Mouse (Mus musculus) ovary, postnatal 14 days (tissue): ENCODE measurements around the gene Slc5a5.
"Not testable (repeated sequence)": the region's sequence is repeated elsewhere in the genome, so short reads cannot be mapped to it uniquely, and the experiment has no call there.

ENCODE experiments used
- DNase-seq: peaks from one replicate; pipeline ENCODE4 v3.0.0; 2022; ENCODE audit warnings: low spot score

Slc5a5 gene

GRCm38 (mm10) chr8:70902211-70902610, 9.7 kb upstream of the Slc5a5 start:
- no peak for DNase-seq

GRCm38 (mm10) chr8:70900872-70901387, 8.4 kb upstream of the Slc5a5 start:
- no peak for DNase-seq

GRCm38 (mm10) chr8:70899226-70899625, 6.7 kb upstream of the Slc5a5 start:
- DNase-seq: no peak

DNA sequence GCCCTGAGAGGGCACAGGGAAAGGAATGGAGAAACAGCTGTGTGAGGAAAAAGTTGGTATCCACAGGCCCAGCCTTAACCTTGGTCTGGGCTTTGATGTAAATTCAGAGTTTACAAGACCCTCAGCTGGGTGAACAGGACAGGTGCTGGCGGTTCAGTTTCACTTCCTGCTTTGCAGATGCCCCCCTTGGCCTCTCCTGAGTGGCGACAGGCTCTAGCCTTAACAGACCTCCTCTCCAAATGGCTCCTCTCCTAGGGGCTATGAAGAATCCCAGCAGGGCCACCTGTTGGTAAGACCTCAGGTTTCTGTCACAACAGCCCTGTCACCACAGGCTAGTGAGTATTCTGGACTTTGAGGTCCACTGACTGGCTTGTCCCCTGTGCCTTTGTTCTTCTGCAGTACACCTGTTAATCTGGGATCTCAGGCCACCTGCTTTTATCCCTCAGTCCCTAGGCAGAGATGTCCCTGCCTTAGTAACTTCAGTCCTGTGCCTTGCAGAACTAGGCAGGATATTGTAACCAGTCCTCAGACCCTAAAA, 6.2 kb upstream of the Slc5a5 start:
- no peak for DNase-seq

- DNase-seq: peak; percentile 82
These were observed 5.3 kb upstream of the Slc5a5 start for GRCm38 (mm10) chr8:70897681-70898413.

GRCm38 (mm10) chr8:70897021-70897680, 4.6 kb upstream of the Slc5a5 start, which contains the start of gene Rpl18a:
Rpl18a (minus strand) TSS chr8:70897412.
- peak; percentile 80 for DNase-seq

GRCm38 (mm10) chr8:70896316-70897020, 3.9 kb upstream of the Slc5a5 start:
- no peak for DNase-seq

DNA sequence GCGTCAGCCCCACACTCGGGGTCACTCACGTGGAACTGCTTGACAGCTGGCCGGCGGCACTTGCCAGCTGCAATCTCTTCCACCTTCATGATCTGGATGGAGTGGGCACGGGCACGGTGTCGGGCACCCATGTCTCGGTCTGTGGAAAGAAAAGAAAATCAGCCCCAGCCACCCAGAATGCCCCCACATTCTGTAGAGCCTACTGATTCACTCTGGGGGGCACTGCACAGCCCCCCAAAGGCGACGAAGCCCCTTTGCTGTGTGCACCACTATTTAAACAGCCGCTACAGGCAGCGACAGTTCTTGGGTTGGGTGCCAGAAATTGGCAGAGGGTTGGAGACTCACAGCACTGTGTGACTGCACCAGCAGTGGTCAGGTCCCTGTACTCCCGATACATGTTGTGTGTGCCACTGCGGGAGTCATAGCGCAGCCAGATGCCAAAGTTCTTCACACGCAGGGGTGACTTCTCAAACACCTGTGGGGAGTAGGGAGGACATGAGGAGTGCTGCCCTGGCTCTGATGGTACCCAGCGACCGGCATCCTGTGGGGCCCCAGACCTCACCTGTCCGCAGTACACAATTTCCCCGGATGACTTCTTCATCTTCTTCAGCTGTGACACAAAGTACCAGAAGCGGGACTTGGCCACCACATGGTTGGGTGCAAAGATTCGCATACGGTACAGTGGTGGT, 3.2 kb upstream of the Slc5a5 start:
- not testable (repeated sequence) for DNase-seq

GRCm38 (mm10) chr8:70894771-70895545, 2.4 kb upstream of the Slc5a5 start:
- no peak for DNase-seq

- DNase-seq: no peak
These were observed 1.8 kb upstream of the Slc5a5 start for GRCm38 (mm10) chr8:70894385-70894720.

DNA sequence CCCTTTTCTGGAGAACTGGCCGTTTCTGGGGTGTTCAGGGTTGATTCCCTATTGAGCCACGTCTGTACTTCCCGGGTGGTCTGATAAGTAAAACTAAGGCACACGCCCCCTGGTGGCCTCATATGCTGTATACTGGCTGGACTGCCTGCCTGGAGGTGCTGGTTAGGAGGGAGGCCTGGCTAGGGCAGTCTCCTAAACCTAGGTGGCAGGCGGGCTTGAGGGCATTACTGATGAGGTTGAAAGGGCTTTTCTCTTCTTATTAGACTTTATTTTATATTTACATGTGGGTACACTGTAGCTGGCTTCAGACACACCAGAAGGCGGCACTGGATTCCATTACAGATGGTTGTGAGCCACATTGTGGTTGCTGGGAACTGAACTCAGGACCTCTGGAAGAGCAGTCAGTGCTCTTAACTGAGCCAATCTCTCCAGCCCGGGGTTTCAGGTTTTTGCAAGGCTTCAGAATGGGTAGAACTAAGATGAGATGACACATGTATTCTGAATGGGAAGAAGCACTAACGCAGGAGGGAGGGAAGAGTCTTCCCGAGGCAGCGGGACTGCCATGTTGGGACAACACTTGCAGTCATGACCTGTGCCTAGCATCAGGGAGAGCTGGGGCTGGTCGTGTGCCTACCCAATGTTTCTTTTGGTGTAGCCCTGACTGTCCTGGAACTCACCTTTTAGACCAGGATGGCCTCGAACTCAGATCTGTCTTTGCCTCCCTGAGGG, 1.3 kb upstream of the Slc5a5 start:
- peak; percentile 64 for DNase-seq

- DNase-seq: no peak
These were observed 519 bp upstream of the Slc5a5 start for GRCm38 (mm10) chr8:70892896-70893655.

- DNase-seq: no peak
These were observed 1.2 kb downstream of the Slc5a5 start for GRCm38 (mm10) chr8:70891356-70891755.

- DNase-seq: no peak
These were observed 1.9 kb downstream of the Slc5a5 start for GRCm38 (mm10) chr8:70890656-70891055.

GRCm38 (mm10) chr8:70887669-70888068, 4.9 kb downstream of the Slc5a5 start:
- no peak for DNase-seq

- DNase-seq: no peak
These were observed 6.9 kb downstream of the Slc5a5 start for GRCm38 (mm10) chr8:70885612-70886011.

- no peak for DNase-seq
These were observed 7.9 kb downstream of the Slc5a5 start for GRCm38 (mm10) chr8:70884683-70885082.

DNA sequence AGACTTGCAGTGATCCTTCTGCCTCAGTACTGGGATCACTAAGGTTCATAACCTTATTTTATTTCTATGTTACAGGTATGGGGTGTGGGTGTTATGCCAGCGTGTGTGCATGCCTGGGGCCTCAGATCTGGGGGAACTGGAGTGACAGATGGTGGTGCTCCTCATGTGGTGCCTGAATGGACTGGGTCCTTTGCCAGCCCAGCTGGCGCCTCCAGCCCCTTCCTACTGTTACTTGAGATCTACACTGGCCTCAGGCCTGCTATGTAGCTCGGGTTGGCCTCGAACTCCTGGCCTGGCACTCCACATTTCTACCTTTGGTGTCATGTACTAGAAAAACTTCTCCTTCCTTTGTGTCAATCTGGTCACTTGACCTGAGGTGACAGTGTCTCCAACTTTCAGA, 8.4 kb downstream of the Slc5a5 start:
- no peak for DNase-seq

DNA sequence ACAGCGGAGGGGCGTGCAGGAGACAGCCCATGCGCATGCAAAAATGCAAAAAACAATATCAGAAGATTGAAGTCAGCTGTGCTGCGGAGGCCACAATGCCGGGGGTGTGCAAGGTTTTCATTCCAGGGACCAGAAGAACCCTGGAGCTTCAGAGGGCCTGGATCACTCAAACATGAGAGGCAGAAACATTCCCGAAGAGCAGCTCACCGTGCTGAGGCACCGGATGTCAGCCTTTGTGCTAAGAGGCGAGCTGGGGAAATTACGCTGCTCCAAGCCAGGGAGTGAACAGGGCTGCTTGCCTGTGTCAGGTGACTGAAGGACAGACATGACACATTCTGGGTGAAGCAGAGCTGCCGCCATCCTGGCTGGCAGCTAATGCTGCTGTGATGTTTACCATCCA, 12.0 kb downstream of the Slc5a5 start:
- no peak for DNase-seq

GRCm38 (mm10) chr8:70880126-70880525, 12.4 kb downstream of the Slc5a5 start:
- no peak for DNase-seq
